Mouse (Mus musculus) induced T-regulatory cell, adult 2 months (primary cell): ENCODE measurements at regions not wholly inside any gene's neighbourhood (a gene's known extent, or its start where the extent isn't known, plus 50 kb on each side); places are given as distances from the start of the nearest gene placed in this dataset.

ENCODE experiments used
- DNase-seq: peaks from one replicate; pipeline ENCODE4 v3.0.0-alpha.2; 2012; ENCODE audit warnings: low read depth

DNA sequence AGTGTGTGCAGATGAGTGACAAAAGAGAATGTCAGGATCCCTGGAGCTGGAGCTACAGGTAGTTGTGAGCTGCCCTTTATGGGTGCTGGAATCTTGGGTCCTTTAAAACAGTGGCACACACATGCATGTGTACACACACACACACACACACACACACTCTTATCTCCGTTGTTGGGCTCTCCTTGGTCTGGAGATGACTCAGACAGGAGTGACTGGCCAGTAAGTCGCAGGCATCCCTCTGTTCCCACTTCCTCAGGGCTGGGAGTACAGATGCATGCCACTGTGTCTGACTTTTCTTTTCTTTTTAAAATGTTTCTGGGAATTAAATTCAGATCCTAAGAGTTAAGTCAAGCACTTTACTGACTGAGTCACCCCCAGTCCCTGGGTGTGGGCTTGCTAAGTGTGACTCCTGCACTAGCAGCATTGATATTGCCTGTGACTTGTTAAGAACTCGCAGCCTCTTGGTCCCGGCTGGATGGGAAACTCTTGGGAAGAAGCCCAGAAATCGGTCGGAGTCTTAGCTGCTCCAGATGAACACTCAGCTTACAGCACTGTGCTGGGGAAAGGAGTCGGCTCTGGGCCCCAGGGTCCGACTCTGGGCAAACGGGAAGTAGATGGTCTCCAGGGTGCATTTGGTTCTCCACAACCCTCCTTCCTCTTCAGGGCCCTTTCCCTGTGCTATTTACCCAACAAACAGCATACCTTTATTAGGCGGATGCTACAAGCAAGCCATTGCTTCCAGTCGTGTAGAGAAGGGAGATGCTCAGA, 233.0 kb upstream of the Cxcr4 start:
- DNase-seq: no peak

DNA sequence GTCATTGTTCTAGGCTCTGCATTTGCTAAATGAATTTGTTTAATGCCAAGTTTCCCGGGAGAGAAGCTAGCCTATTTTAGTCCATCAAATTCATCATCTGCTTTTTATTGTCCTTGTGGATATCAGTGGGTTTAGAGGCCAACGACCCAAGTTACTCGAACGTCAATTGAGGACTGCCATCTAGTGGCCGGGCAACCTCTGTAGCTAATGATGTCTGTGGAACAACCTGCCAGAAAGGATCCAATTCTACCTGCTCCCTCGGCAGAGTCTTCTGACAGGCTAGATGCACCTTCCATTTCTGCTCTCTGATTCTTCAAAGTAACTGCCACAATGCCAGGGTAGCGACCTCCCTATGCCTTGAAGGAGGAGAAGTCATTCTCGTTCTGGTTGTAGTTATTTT, 232.1 kb upstream of the Cxcr4 start:
- DNase-seq: peak; percentile 86

DNA sequence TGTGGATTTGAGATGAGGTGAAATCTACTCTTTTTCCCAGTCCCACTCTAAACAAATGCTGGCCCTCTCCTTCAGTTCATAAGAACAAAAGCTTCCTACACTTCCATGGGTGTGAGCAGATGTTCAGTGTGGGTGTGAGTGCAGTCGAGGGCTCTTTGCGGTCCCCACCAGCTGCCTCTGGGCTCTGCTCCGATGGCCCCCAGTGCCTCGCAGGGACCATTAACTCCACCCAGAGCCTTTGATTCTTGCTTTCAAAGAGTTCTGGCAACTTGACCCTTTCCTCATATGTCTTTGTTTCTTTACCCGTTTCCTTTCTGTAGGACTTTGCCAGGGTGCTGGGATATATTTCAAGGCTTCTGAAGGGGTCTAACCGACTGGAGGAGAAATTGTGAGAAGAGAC, 229.9 kb upstream of the Cxcr4 start:
- no peak for DNase-seq

DNA sequence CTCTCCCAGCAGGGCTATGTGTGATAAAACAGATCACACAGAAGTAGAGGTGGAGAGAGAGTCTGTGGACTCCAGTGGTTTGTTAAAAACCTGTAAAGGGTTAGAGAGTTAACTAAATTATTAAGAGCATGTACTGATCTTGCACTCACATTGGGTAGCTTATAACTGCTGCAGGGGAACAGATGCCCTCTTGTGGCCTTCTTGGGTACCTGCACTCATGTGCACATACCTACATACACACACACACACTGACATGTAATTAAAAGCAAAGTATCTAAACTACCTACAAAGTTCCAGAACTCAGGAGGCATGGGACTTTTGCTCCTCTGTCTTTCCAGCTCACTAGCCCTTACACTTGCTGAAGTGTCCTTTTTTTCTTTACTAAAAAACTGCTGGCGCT, 228.4 kb upstream of the Cxcr4 start:
- no peak for DNase-seq

DNA sequence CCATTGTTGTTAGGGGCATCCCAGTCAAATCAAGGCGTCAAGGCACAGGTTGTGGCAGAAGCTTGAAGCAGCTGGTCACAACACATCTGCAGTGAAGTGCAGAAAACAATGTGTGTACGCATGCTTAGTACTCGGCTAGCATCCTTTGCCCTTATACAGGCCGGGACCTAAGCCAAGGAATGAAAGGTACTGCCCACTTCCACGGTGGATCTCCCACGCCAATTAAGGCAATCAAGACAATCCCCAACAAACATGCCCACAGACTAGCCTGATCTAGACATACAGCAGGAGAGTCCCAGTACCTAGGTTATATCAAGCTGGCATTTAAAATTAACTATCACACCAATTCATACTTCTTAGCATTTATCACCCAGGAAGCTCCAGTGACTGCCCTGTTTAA, 227.5 kb upstream of the Cxcr4 start:
- DNase-seq: no peak

DNA sequence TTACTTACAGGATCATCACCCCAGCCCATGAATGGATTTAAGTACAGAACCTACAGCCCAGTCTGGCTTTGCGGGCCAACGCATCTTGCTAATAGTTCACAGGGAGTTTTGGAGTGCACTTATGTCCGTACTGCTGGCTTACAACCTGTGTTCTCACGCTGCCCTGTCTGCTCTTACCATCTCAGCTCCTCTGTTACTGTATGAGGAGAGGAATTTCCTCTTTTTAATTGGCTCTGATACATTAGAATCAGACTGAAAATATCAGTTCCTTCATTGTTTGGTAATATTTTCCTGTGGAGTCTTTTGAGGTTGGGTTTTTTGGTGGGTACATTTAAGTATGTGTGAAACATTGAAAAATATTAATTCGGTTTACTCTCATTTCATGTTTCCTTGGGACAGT, 221.3 kb upstream of the Cxcr4 start:
- no peak for DNase-seq

DNA sequence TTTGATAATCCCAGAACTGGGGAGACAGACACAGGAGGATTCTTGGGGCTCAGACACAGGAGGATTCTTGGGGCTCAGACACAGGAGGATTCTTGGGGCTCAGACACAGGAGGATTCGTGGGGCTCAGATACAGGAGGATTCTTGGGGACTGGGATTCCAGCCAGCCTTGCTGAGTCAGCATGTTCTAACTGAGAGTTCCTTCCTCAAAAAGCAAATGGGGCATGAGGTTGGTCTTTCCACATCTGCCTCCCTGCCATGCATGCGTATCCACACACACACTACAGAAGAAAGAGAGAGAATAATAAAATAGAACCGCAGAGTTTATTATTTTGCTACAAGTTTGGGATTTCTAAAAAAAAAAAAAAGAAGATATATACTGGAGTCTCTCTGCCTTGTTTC, 218.8 kb upstream of the Cxcr4 start:
- no peak for DNase-seq

DNA sequence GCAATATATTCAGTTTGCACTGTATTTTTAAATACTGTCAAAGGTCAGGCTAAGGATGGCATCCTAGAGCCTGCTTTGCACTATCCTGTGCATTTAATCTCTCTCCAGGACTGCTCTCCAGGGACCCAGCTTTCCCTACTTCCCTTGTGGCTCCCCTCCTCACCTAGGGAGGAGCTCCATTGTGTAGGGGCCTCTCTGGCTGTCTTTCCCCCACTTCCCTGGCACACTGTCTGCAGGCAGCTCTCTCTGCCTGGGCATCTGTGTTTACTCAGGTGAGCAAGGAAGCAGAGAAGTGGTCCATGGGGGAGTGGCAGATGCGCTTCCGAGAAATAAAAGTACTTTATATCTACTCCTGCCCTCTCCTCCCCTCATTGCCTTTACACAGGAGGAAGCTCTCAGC, 218.0 kb upstream of the Cxcr4 start:
- DNase-seq: no peak

DNA sequence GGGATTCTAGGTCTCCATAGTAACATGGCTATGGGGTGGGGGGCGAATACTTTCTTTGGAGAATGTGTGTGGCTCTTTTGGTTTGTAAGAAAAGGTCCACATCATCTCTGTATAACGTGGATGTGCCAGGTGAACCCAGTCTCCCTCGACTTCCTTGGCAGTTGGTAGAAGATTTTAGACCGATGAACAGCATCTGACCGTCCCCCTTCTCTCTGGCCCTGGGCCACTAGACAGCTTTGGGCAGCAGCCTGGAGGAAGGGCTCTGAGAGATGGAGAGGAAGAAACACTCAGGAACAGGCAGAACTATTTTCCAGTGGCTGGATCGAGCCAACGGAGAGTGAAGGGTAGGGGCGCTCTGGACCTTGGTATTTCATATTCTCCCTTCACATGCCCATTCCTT, 217.5 kb upstream of the Cxcr4 start:
- DNase-seq: no peak

DNA sequence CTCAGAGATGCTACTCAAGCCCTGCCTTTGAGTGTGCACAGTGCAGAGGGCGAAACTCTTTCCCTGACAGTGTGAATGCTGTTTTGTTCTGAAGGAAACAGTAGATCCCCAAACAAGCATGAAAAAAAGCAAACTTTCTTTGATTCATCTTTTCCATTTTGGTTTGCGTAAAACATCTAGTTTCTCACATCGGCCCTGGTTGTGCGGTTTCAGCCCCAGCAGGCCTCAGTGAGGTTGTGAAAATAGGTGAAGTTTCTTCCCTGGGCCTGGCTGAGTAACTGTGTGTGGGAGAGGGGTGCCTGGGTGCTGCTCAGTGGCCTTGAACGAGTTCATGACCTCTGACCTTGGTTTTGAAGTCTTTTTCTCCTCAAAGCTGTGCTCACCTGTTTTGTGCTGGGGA, 216.5 kb upstream of the Cxcr4 start:
- peak; percentile 62 for DNase-seq

DNA sequence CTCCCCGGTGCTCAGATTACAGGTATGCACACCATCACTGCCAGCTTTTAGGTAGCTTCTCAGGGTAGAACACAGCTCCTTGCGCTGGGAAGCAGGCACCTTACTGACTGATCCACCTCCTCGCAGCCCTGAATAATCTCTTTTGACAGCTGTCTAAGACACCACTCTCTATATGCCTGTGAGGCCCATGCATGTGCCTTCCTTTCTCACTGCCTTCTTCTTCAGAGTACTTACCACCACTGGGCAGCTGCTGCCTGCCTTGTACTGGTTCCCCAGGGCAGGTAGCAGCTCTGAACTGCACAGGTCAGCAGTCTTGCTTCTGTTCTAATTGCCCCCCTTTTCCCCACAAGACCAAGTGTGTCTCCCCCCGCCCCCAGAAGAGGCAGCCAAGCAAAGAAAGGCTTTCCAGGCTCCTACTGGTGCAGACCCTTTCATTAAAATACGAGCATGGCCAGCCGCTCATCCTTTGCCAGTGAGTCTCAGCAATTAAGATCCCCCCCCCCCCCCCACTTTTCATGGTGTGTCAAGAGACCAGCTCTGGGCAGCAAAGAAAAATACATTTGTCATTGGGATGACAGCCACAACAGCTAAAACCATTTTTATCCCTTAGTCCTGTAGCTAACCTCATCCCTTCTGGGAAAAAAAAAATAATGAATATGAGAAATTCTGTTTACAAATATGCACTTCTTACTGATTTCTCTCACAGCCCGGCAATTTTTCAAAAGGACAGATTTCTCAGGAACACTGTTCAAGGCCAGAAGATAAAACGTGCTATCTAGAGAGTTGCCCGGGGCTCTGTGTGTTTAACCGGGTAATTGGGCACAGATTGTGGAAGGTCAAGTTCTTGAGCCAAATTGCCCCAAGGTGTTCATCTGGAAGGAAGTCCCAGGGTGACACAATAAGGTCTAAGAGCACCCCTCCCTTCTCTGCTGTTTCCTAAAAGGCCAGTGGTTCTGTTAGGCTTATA, 213.9 kb upstream of the Cxcr4 start:
- no peak for DNase-seq

DNA sequence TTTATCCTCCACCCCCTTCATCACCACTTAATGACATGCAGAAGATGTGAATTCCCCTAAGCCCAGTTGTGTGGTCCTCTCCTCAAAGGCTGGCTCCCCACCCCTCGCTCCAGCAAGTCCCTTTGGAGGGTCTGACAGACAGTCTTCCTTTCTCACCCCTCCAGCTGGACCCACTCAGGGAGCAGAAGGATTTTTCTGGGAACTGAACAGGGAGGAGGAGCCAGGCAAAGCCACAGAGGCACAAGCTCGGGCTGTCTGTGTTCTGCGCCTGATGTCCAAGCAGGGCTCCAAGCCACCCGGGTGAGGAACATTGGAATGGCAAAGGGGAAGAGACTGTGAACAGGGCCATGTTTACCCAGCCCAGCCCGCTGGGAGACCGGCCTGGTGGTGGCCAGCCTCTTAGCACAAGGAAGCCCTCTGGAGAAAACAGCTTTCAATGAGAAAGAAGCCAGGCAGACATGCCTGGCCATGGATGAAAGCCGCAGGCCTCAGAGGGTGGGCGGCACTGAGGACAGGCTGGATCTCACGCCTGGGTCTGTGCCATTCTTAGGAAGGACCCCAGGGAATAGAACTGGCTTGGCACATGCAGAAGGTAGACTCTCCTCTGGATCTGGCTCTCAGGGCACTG, 211.5 kb upstream of the Cxcr4 start:
- no peak for DNase-seq

DNA sequence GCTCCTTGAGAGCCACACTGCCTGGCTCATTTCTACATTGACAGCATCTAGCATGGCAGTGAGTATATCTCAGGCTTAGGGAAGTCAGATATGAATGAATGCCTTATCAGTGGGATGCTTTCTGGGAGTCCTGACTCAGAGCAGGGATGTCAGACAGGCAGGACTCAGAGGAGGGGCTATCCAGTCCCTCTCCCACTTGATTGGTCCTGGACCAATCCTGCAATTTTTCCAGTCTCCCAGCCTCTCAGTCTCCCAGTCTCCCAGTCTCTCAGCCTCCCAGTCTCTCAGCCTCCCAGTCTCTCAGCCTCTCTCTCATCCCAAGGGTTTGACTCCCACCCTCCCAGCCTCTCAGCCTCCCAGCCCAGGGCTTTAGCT, 211.0 kb upstream of the Cxcr4 start:
- no peak for DNase-seq

DNA sequence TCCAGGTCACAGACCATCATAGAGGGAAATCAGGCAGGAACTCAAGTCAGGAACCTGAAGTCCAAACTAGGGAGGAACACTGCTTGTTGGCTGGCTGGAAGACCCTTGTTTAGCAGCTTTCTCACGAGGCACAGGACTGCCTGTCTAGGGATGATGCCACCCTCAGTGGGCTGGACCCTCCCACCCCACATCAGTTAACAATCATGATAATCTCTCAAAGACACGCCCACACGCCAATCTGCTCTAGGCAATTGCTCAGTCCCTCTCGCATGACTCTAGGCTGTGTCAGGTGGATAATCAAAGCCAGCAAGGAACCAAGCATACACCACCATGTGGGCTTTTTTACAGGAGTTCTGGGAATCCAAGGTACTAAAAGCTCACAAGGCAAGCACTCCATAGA, 206.6 kb upstream of the Cxcr4 start:
- no peak for DNase-seq

DNA sequence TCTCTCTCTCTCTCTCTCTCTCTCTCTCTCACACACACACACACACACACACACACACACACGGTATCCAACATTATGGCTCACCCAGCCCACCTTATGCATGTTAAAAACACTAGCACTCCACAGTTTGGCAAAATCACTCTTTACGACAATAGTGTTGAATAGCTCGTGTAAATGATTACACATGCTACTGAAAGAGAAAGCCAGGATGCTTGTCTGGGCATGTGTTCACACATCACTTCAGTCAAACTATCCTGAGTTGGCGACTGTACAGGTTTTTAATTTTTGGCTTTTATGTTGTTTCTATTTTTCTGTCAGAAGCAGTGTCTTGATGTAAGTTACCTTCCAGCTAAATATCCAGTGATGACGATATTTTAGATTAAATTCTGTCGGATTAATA, 203.6 kb upstream of the Cxcr4 start:
- no peak for DNase-seq

DNA sequence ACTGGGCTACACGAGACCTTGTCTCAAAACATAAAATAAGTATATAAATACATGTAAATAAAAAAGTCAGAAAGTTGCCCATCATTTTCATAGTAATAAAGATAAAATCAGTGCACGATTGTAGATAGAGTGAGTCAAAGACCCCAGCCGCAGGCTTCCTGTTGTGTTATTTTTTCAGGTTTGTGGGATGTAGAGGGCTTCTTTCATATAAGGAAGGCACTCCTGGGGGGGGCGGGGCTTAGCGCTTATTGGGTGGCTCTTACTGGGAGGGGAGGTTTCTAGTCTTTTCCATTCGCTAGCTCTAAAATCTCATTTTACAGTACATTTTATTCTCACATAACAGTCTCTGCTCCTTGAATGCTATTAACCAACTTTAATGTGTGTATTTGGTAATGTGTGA, 198.8 kb upstream of the Cxcr4 start:
- DNase-seq: peak; percentile 92

DNA sequence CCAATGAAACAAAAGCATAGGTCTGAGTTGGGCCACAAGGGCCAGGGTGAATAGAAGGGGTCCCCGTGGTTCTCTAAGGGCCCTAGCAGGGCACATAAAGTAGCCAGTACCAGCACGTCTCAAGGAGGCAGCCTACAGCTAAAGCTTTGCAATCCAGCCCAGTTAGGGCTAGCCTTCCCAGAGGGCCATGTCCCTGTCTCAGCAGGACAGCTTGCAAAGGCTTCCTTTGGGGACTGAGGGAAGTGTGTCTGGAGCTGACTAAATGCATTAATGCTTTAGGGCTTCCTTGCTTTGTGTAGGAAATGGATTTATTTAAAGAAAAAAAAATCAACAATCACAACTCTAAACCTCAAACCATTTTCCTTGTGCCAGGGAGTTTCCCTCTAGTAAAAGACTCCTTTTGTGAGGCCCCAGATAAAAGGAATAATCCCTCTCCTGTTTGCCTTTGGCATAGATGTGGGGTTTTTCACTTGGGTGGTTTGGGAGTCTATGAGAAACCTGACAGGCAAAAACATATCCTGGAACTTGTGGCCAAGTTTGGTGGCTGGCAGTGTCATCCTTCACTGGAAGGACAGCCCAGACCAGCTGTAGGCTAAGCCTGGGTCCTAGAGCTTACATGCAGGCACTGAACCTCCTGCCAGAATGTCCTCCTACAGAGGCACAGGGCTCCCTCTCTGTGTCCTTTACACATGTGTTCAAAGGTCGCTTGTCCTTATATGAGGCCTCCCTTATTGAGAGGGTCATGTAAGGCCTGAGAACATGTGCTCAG, 197.7 kb upstream of the Cxcr4 start:
- DNase-seq: peak; percentile 45

DNA sequence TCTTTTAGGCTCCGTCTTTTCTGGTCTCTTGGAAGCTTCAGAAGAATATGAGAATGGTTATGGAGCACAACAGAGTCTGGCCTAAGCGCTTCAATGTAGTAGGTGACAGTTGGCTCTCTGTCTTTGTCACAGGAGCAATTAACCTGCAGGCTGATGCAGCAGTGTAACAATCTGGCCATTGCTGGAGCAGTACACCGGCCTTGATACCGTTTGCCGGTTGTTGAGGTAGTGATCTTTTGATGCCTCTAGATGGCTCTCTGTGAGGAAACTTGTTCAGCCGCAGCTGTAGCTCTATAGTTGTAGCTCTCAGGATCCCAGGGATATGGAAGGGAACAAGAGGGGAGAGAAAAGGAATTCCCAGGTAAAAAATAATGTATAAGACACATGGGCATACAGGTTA, 196.1 kb upstream of the Cxcr4 start:
- DNase-seq: peak; percentile 32

DNA sequence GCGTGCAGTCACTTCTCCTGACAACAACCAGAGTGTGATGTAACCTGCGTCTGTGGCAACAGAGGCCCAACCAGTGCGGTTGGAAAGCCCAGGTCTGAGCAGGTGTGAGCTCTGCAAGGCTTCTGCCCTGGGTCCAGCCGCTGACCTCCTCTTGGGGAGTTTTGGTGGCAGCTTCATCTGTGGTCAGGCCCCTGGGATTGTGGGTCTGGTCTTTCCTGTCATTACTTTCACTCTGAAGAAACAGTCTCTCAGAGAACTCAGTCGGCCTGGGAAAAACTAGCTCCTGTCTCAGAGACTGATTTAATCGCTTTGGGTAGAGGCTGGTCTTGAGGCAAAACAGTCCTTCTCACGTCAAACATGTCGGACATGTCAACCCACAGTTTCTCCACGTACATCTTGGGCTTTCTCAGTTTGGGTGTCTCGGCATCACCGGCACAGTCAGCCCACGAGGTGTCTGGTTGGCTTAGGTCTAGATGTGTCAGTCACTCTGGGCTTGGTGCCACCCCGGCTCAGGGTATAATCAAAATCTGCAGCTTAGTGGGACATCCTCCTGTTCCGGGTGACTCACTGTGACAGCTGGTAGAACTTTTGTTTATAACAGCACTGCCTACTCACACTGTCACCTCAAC, 195.0 kb upstream of the Cxcr4 start:
- peak; percentile 88 for DNase-seq

DNA sequence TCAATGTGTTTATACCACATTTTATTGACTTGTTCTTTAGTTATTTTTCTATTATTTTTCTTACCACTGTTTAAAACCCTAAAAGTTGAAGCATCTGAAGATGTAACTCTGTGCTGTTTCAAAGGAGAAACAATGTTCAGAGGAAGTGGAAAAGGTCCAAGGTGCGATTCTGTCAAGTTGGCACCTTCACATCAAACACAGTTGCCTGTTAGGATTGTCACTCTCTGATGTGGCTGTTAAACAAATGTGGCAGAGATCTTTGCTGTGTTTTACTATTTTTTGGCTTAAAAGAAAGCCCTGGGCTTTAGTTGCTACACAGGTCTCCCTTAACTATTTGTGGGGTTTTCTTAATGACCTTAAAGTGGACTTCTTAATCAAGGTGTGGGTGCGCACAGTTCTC, 190.2 kb upstream of the Cxcr4 start:
- no peak for DNase-seq

DNA sequence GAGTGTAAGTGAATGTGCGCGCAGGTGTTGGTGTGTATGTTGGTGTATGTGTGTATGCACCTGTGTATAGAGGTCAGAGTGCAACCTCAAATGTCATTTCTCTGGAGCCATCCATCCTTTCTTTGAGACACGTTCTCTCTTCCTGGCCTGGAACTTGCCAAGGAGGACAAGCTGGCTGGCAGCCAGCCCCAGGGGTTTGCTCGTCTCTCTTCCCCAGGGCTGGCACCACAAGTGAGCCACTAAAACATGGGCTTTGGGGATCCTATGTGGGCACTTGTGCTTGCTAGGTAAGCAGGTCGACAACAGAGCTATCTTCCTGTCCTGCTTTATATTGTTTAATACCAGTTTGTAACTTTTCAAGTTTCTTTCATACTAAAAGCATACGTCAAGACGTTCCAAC, 189.8 kb upstream of the Cxcr4 start:
- DNase-seq: no peak

DNA sequence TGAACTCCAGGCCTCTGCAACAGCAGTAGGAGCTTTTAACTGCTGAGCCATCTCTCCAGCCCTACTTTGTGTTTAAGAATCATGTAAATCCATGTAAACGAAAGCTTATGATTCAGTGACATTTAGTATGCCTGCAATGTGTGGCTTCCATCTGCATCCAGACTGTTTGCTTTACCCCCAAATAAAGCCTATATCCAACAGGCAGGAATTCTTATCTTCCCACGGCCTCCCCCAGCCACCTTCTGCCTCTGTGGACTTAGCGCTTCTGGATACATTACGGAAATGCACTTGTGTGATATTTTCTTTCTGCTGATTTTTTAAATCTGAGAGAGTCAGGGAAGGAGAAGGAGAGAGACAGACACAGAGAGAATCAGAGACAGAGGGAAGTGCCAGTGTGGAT, 189.2 kb upstream of the Cxcr4 start:
- no peak for DNase-seq
